Mouse (Mus musculus) limb, embryonic 10.5 days (tissue): ENCODE measurements around the gene Pnpo. TPM values are rescaled to one million over a fixed set of nuclear protein-coding genes. Genes with fewer than 3 reads are reported as not detected.

Source experiments
- DNase-seq: peaks from one replicate; pipeline ENCODE4 v3.0.0-alpha.2; 2017; ENCODE audit warnings: low spot score
- H3K27ac ChIP-seq: fragments of 300-500 bp; sonication (generic); 2 replicates; pipeline ENCODE4 v1.5.1; 2016; ENCODE audit warnings: mild to moderate bottlenecking
- H3K27me3 ChIP-seq: fragments of 300-500 bp; sonication (generic); 2 replicates; pipeline ENCODE4 v1.6.1; 2016; ENCODE audit warnings: low read depth, mild to moderate bottlenecking; ENCODE audit not compliant: poor library complexity, severe bottlenecking
- H3K36me3 ChIP-seq: fragments of 300-500 bp; sonication (generic); 2 replicates; pipeline ENCODE4 v1.6.1; 2016; ENCODE audit warnings: mild to moderate bottlenecking, moderate library complexity
- H3K4me1 ChIP-seq: fragments of 300-500 bp; sonication (generic); 2 replicates; pipeline ENCODE4 v1.6.1; 2016
- H3K4me3 ChIP-seq: fragments of 300-500 bp; sonication (generic); 2 replicates; pipeline ENCODE4 v1.5.1; 2016; ENCODE audit warnings: mild to moderate bottlenecking, moderate library complexity
- H3K9me3 ChIP-seq: fragments of 300-500 bp; sonication (generic); replicated peaks from 2 replicates; pipeline ENCODE4 v1.6.1; 2016; ENCODE audit warnings: mild to moderate bottlenecking
- WGBS: fragments of 180-500 bp; shearing (Covaris S2); methylation state at CpG from one replicate; pipeline ENCODE4 v1.1.7; 2016; 5-methylcytosine and 5-hydroxymethylcytosine counted together
- polyA plus RNA-seq: library from polyadenylated mRNA; unstranded; fragments of >200 nt; fragmentation: Nextera tagmentation; extraction: Ambion mirVana; gene quantifications from 2 replicates; pipeline ENCODE4 v1.2.1, GENCODE M21; 2016

The Pnpo gene
- polyA plus RNA-seq, 1 experiment from 2014 or later = 31.3 TPM

GRCm38 (mm10) chr11:96906431-96907161 lies 37.2 kb downstream of the Pnpo start:
- WGBS = 34% methylated on average over 15 of the region's 15 CpGs
- peaks cover 51% of the 10 kb centered on the region for H3K36me3 ChIP-seq
- H3K27me3 ChIP-seq = peaks cover 13% of the 10 kb centered on the region; the same call in 1 of the 2 replicates
- DNase-seq = no peak
- H3K4me1 ChIP-seq = peaks cover 61% of the 10 kb centered on the region
- H3K27ac ChIP-seq = peak overlapping the region; percentile 16; the same call in 1 of the 2 replicates
- H3K4me3 ChIP-seq = peak overlapping the region; percentile 12; the same call in 1 of the 2 replicates
- no peaks in the 10 kb centered on the region for H3K9me3 ChIP-seq

- peak overlapping the region; percentile 31; the same call in 1 of the 2 replicates for H3K27ac ChIP-seq
- peak; percentile 67 for DNase-seq
- 0 out of 2 replicates have a peak, but pooled peaks cover 5% of the 10 kb centered on the region for H3K27me3 ChIP-seq
- peaks cover 17% of the 10 kb centered on the region for H3K36me3 ChIP-seq
- H3K9me3 ChIP-seq = no peaks in the 10 kb centered on the region
- no peak overlapping the region for H3K4me3 ChIP-seq
- H3K4me1 ChIP-seq = peaks cover 82% of the 10 kb centered on the region
- 12% methylated on average over 16 of the region's 16 CpGs for WGBS
Measured at GRCm38 (mm10) chr11:96902639-96903635, 40.8 kb downstream of the Pnpo start.

- Histone ChIP-seq H3K4me3 (no peak overlapping the region), H3K27ac (no peak overlapping the region), H3K4me1 (peaks cover 79% of the 10 kb centered on the region), H3K36me3 (peaks cover 1% of the 10 kb centered on the region; the same call in 1 of the 2 replicates), H3K9me3 (no peaks in the 10 kb centered on the region), H3K27me3 (0 out of 2 replicates have a peak, but pooled peaks cover 1% of the 10 kb centered on the region)
- no peak for DNase-seq
- WGBS = 44% methylated on average over 9 of the region's 9 CpGs
Measured at GRCm38 (mm10) chr11:96901332-96901731, 42.5 kb downstream of the Pnpo start.

GRCm38 (mm10) chr11:96899449-96900306 lies 44.1 kb downstream of the Pnpo start:
- peak; percentile 62 for DNase-seq
- WGBS = 32% methylated on average over 13 of the region's 13 CpGs
- peak overlapping the region; percentile 38 for H3K4me3 ChIP-seq
- H3K4me1 ChIP-seq = peaks cover 70% of the 10 kb centered on the region
- H3K36me3 ChIP-seq = no peaks in the 10 kb centered on the region
- H3K27ac ChIP-seq = peak overlapping the region; percentile 81
- H3K27me3 ChIP-seq = no peaks in the 10 kb centered on the region
- no peaks in the 10 kb centered on the region for H3K9me3 ChIP-seq

- H3K4me1 ChIP-seq = peaks cover 62% of the 10 kb centered on the region
- H3K27ac ChIP-seq = no peak overlapping the region
- H3K4me3 ChIP-seq = no peak overlapping the region
- 92% methylated on average over 4 of the region's 4 CpGs for WGBS
- no peaks in the 10 kb centered on the region for H3K27me3 ChIP-seq
- H3K9me3 ChIP-seq = no peaks in the 10 kb centered on the region
- DNase-seq = no peak
- no peaks in the 10 kb centered on the region for H3K36me3 ChIP-seq
Measured at GRCm38 (mm10) chr11:96895886-96896285, 47.9 kb downstream of the Pnpo start.

- Histone ChIP-seq H3K27ac (peak overlapping the region; percentile 74), H3K27me3 (no peaks in the 10 kb centered on the region), H3K9me3 (no peaks in the 10 kb centered on the region), H3K4me1 (peaks cover 40% of the 10 kb centered on the region), H3K36me3 (no peaks in the 10 kb centered on the region), H3K4me3 (peak overlapping the region; percentile 17; the same call in 1 of the 2 replicates)
- 60% methylated on average over 11 of the region's 11 CpGs for WGBS
- no peak for DNase-seq
Measured at GRCm38 (mm10) chr11:96893203-96893842, 50.5 kb downstream of the Pnpo start.

- Histone ChIP-seq H3K4me1 (peaks cover 35% of the 10 kb centered on the region), H3K27ac (peak overlapping the region; percentile 74), H3K4me3 (no peak overlapping the region), H3K36me3 (no peaks in the 10 kb centered on the region), H3K9me3 (no peaks in the 10 kb centered on the region), H3K27me3 (no peaks in the 10 kb centered on the region)
- 8% methylated on average over 14 of the region's 14 CpGs for WGBS
- peak; percentile 66 for DNase-seq
Measured at GRCm38 (mm10) chr11:96891784-96892527, 51.8 kb downstream of the Pnpo start.

Other genes with a start within 250 kb of the Pnpo start
- gene Snx11, start 166.4 kb downstream of the Pnpo start, polyA plus RNA-seq = 21.4 and 22.0 TPM in 2 replicates
- 179 and 200 TPM in 2 replicates for gene Cbx1, start 154.9 kb downstream of the Pnpo start, polyA plus RNA-seq
- 60.0 and 69.3 TPM in 2 replicates for gene Nfe2l1, start 114.0 kb downstream of the Pnpo start, polyA plus RNA-seq
- 25.9 and 39.9 TPM in 2 replicates for gene Copz2, start 94.1 kb downstream of the Pnpo start, polyA plus RNA-seq
- gene Cdk5rap3, start 27.5 kb downstream of the Pnpo start, polyA plus RNA-seq = 85.3 and 90.0 TPM in 2 replicates
- gene Prr15l, start 15.9 kb downstream of the Pnpo start, polyA plus RNA-seq = 0.58 and 0.71 TPM in 2 replicates
- 26.1 and 28.1 TPM in 2 replicates for gene Sp2, start 39.0 kb upstream of the Pnpo start, polyA plus RNA-seq
- gene Sp6, start 69.4 kb upstream of the Pnpo start, polyA plus RNA-seq = 9.2 and 11.8 TPM in 2 replicates
- gene Scrn2, start 86.0 kb upstream of the Pnpo start, polyA plus RNA-seq = 47.5 and 50.4 TPM in 2 replicates
- gene Lrrc46, start 97.4 kb upstream of the Pnpo start, polyA plus RNA-seq = 0.90 and 1.0 TPM in 2 replicates
- 93.6 and 94.8 TPM in 2 replicates for gene Mrpl10, start 97.6 kb upstream of the Pnpo start, polyA plus RNA-seq
- gene Osbpl7, start 106.6 kb upstream of the Pnpo start, polyA plus RNA-seq = 8.3 and 10.1 TPM in 2 replicates
- 0.05 and 0.08 TPM in 2 replicates for gene Tbx21, start 171.3 kb upstream of the Pnpo start, polyA plus RNA-seq
- 6.1 and 7.8 TPM in 2 replicates for gene Tbkbp1, start 207.5 kb upstream of the Pnpo start, polyA plus RNA-seq
- gene Kpnb1, start 243.9 kb upstream of the Pnpo start, polyA plus RNA-seq = 82.8 and 88.9 TPM in 2 replicates